Mouse (Mus musculus) neutrophil, adult 5-6 weeks (primary cell): ENCODE data around the gene Gm7145. TPM values are rescaled to one million over a fixed set of nuclear protein-coding genes. Genes with fewer than 3 reads are reported as not detected.
"Not testable (repeated sequence)": the region's sequence is repeated elsewhere in the genome, so short reads cannot be mapped to it uniquely, and the experiment has no call there.

Experiments used
- ATAC-seq: fragments of 151-379, 151-347 bp; 2 replicates; pipeline ENCODE4 v1.8.0; 2017; ENCODE audit warnings: mild to moderate bottlenecking, moderate TSS enrichment; ENCODE audit not compliant: insufficient number of reproducible peaks, poor library complexity, low FRiP score, severe bottlenecking; ENCODE audit errors: extremely low read depth
- total RNA-seq: library from RNA; stranded (forward); fragments of 200-1000 nt; gene quantifications from 2 replicates; pipeline ENCODE4 v1.2.3, GENCODE M21; 2017

Gene Gm7145
- total RNA-seq = not detected in 2 replicates

- no peak for ATAC-seq
Observed at GRCm38 (mm10) chr1:117965639-117966038, at the start of gene Gm7145. TSS of gene Gm7145 (plus strand) at chr1:117965939.

- ATAC-seq = not testable (repeated sequence)
Observed at GRCm38 (mm10) chr1:117927715-117928114, 38.0 kb upstream of the Gm7145 start, which contains the start of gene Gm28168. TSS of gene Gm28168 (plus strand) at chr1:117928015.

GRCm38 (mm10) chr1:118003876-118004275 lies 38.1 kb downstream of the Gm7145 start:
- not testable (repeated sequence) for ATAC-seq

GRCm38 (mm10) chr1:118012736-118013135 lies 47.0 kb downstream of the Gm7145 start:
- ATAC-seq = not testable (repeated sequence)

Other genes with a start within 250 kb of the Gm7145 start
- gene B020011L13Rik, start 184.8 kb upstream of the Gm7145 start, total RNA-seq = 0.23 TPM in 1 of 2 replicates, not detected in the other
- gene Gm28360, start 135.9 kb upstream of the Gm7145 start, total RNA-seq = not detected in 2 replicates
- gene Gm28168, start 37.9 kb upstream of the Gm7145 start, total RNA-seq = not detected in 2 replicates
- gene Gm29106, start 210.6 kb downstream of the Gm7145 start, total RNA-seq = not detected in 2 replicates